Mouse (Mus musculus) right cerebral cortex, adult 18-20 months (tissue): Measurements from ENCODE around the gene Trf.

Experiments used
- DNase-seq: peaks from one replicate; pipeline ENCODE4 v3.0.0; 2022; ENCODE audit warnings: mixed read lengths

Gene Trf

GRCm38 (mm10) chr9:103230151-103230951, at the start of gene Trf, which contains the start of gene Gm20425:
Trf (minus strand) TSS chr9:103230444.
Gm20425 (minus strand) TSS chr9:103230307.
- peak; percentile 61 for DNase-seq

- no peak for DNase-seq
These were observed 46.6 kb upstream of the Trf start for GRCm38 (mm10) chr9:103276876-103277275.

GRCm38 (mm10) chr9:103275676-103276075, 45.4 kb upstream of the Trf start:
- no peak for DNase-seq

- no peak for DNase-seq
These were observed 44.6 kb upstream of the Trf start for GRCm38 (mm10) chr9:103274819-103275218.

GRCm38 (mm10) chr9:103271104-103271503, 40.9 kb upstream of the Trf start:
- DNase-seq = no peak

- no peak for DNase-seq
These were observed 35.5 kb upstream of the Trf start for GRCm38 (mm10) chr9:103265778-103266177.

GRCm38 (mm10) chr9:103252906-103253305, 22.7 kb upstream of the Trf start:
- no peak for DNase-seq

- DNase-seq = no peak
These were observed 18.4 kb upstream of the Trf start for GRCm38 (mm10) chr9:103248618-103249017.

GRCm38 (mm10) chr9:103246526-103247168, 16.4 kb upstream of the Trf start:
- no peak for DNase-seq

- no peak for DNase-seq
These were observed 13.4 kb upstream of the Trf start for GRCm38 (mm10) chr9:103243640-103244039.

- DNase-seq = no peak
These were observed 11.0 kb upstream of the Trf start for GRCm38 (mm10) chr9:103241206-103241605.

GRCm38 (mm10) chr9:103239471-103239870, 9.2 kb upstream of the Trf start:
- DNase-seq = no peak

GRCm38 (mm10) chr9:103234565-103235165, 4.4 kb upstream of the Trf start:
- DNase-seq = peak; percentile 19

GRCm38 (mm10) chr9:103234059-103234458, 3.8 kb upstream of the Trf start:
- no peak for DNase-seq

- DNase-seq = no peak
These were observed 2.8 kb upstream of the Trf start for GRCm38 (mm10) chr9:103233006-103233395.

- no peak for DNase-seq
These were observed 2.2 kb upstream of the Trf start for GRCm38 (mm10) chr9:103232232-103233005.

GRCm38 (mm10) chr9:103229037-103229867, 992 bp downstream of the Trf start:
- DNase-seq = no peak

- DNase-seq = no peak
These were observed 1.8 kb downstream of the Trf start for GRCm38 (mm10) chr9:103228370-103229003.

- no peak for DNase-seq
These were observed 2.5 kb downstream of the Trf start for GRCm38 (mm10) chr9:103227760-103228159.

- no peak for DNase-seq
These were observed 3.4 kb downstream of the Trf start for GRCm38 (mm10) chr9:103226806-103227205.

- no peak for DNase-seq
These were observed 4.8 kb downstream of the Trf start for GRCm38 (mm10) chr9:103225464-103225863.

- no peak for DNase-seq
These were observed 5.5 kb downstream of the Trf start for GRCm38 (mm10) chr9:103224721-103225120.
